Mouse (Mus musculus): ENCODE data around the gene Mboat7.
A peak's percentile ranks its signal among the peaks of the same experiment; 100 is the strongest.
"Not testable (repeated sequence)": the region's sequence is repeated elsewhere in the genome, so short reads cannot be mapped to it uniquely, and the experiment has no call there.

Mboat7 gene

GRCm38 (mm10) chr7:3692987-3693808, at the start of gene Mboat7:
Gene Mboat7, minus strand, starts transcription at chr7:3693523.
- DNase-seq (ENCODE audit: low spot score): peak; percentile 93

GRCm38 (mm10) chr7:3732675-3733074, 39.4 kb upstream of the Mboat7 start:
- DNase-seq (ENCODE audit: low spot score): not testable (repeated sequence)

- not testable (repeated sequence) for DNase-seq (ENCODE audit: low spot score)
Measured at GRCm38 (mm10) chr7:3725459-3725858, 32.1 kb upstream of the Mboat7 start.

GRCm38 (mm10) chr7:3720268-3720667, 26.9 kb upstream of the Mboat7 start, which contains the start of gene Pirb:
Gene Pirb, minus strand, starts transcription at chr7:3720391.
- not testable (repeated sequence) for DNase-seq (ENCODE audit: low spot score)

- DNase-seq (ENCODE audit: low spot score): no peak
Measured at GRCm38 (mm10) chr7:3715249-3715648, 21.9 kb upstream of the Mboat7 start.

- no peak for DNase-seq (ENCODE audit: low spot score)
Measured at GRCm38 (mm10) chr7:3712264-3712942, 19.1 kb upstream of the Mboat7 start.

GRCm38 (mm10) chr7:3709000-3709399, 15.7 kb upstream of the Mboat7 start:
- DNase-seq (ENCODE audit: low spot score): no peak

- DNase-seq (ENCODE audit: low spot score): not testable (repeated sequence)
Measured at GRCm38 (mm10) chr7:3708447-3708980, 15.2 kb upstream of the Mboat7 start.

GRCm38 (mm10) chr7:3707568-3708413, 14.5 kb upstream of the Mboat7 start:
- no peak for DNase-seq (ENCODE audit: low spot score)

- DNase-seq (ENCODE audit: low spot score): peak; percentile 44
Measured at GRCm38 (mm10) chr7:3707027-3707426, 13.7 kb upstream of the Mboat7 start.

- DNase-seq (ENCODE audit: low spot score): no peak
Measured at GRCm38 (mm10) chr7:3706343-3706934, 13.1 kb upstream of the Mboat7 start.

- no peak for DNase-seq (ENCODE audit: low spot score)
Measured at GRCm38 (mm10) chr7:3705911-3706310, 12.6 kb upstream of the Mboat7 start.

GRCm38 (mm10) chr7:3705461-3705860, 12.1 kb upstream of the Mboat7 start:
- not testable (repeated sequence) for DNase-seq (ENCODE audit: low spot score)

GRCm38 (mm10) chr7:3704475-3704874, 11.2 kb upstream of the Mboat7 start:
- DNase-seq (ENCODE audit: low spot score): no peak

GRCm38 (mm10) chr7:3703879-3704441, 10.6 kb upstream of the Mboat7 start, which contains the start of gene Rps9:
Gene Rps9, plus strand, starts transcription at chr7:3703993.
- peak; percentile 97 for DNase-seq (ENCODE audit: low spot score)

GRCm38 (mm10) chr7:3703148-3703878, 10.0 kb upstream of the Mboat7 start:
- DNase-seq (ENCODE audit: low spot score): no peak

- no peak for DNase-seq (ENCODE audit: low spot score)
Measured at GRCm38 (mm10) chr7:3698471-3698870, 5.1 kb upstream of the Mboat7 start.

GRCm38 (mm10) chr7:3694949-3695305, 1.6 kb upstream of the Mboat7 start:
- not testable (repeated sequence) for DNase-seq (ENCODE audit: low spot score)

GRCm38 (mm10) chr7:3694076-3694948, 989 bp upstream of the Mboat7 start:
- DNase-seq (ENCODE audit: low spot score): peak; percentile 56

GRCm38 (mm10) chr7:3693809-3694075, 419 bp upstream of the Mboat7 start:
- DNase-seq (ENCODE audit: low spot score): no peak
